Mouse (Mus musculus): ENCODE results near the gene Gm20431. TPM values are rescaled to one million over a fixed set of nuclear protein-coding genes. Genes with fewer than 3 reads are reported as not detected.

Gm20431 gene
- total RNA-seq, 2 experiments from 2014 or later: 11.6 to 15.2 TPM

DNA sequence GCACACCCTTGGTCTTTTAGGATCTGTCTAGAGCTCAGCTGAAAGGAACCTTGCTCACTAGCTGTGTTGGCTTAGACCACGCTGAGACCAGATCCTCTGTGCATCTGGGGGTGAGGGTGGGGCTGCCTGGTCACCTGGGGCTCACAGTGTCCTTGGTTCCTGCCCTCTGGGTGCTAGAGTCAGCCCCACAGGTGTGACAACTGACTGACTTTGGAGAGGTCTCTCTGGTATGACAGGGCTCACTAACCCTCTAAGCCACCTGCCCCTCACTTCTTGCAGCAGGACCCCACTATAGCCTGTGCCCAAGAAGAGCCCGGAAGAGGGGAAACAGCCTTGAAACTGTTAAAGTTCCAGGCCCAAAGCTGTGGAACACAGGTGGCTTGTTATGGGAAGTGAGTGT is 58.9 kb downstream of the Gm20431 start:
- no peak for DNase-seq (ENCODE audit: low spot score in 2 of 2)

GRCm38 (mm10) chr2:167600481-167600995 is 60.8 kb downstream of the Gm20431 start:
- DNase-seq (ENCODE audit: low spot score in 2 of 2): no peak

DNA sequence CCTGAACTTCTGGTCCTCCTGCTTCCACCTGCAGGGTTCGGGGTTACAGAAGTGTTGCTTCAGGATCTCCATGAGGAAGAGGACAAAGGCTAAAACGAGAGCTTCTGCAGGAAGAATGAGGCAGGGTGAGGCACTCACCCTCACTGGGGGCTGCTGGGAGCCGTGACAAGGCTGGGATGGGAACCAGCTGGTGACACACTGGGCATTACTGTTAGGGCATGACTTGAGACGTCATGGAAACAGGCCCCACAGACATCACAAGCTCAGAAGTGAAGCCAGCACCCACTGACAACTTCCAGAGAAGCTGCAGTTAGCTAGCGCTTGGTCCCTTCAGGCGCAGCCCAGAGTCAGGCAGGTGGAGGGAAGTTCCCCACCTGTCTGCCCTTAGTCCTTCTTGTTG is 61.4 kb downstream of the Gm20431 start:
- DNase-seq (ENCODE audit: low spot score in 2 of 2): no peak

DNA sequence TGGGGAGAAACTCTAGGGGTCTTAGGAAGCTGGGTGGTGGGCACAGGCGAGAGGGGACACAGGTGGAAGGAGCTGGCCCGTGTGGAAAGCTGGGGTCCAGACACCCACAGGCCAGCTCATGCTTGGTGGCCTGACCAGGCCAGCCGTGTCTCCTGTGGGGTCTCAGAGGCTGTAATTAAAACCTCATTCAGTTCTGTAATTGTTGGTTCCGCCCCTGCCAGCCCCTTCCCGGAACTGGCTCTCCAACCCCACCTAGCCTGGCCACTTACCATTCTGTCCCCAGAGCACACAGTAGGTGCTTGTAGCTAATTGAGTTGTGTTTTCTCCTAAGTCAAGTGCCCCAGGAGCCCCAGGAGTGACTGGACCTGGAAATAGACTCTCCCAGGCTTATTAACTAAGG is 62.1 kb downstream of the Gm20431 start:
- no peak for DNase-seq (ENCODE audit: low spot score in 2 of 2)

GRCm38 (mm10) chr2:167597492-167598186 is 63.7 kb downstream of the Gm20431 start:
- no peak for DNase-seq (ENCODE audit: low spot score in 2 of 2)

DNA sequence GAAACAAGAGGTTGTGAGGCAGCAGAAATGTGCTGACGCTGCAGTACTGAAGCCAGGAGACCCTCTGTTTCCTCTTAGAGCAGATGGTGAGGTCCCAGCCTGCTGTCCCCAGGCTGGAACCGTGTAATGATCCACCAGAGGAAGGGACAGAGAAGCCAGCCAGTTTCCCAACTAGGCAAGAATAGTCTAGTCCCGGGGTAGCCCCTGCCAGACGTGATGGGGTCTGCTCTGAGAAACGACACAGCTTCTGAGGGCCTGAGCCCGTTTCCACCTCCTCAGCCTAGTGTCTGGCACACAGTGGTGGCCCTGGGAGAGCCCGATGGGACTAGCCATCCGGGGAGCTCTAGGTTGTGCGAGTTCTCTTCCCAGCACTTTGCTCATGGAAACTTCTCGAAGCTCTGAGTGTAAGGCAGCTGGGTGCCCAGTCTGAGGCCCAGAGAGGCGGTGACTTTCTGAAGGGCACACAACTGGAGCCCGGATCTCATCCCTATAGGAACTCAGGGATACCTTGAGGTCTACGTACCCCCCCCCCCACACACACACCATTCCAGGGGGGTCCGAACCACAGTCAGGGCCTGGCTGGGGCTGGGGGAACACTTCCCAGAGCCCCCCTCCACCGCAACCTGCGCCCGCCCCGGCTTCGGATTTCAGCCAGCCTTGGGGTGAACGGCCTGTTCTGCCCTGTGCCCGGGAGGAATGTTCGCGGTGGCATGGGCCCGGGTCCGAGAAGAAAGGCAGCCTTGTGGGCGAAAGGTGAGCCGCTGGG is 64.4 kb downstream of the Gm20431 start:
- DNase-seq (ENCODE audit: low spot score in 2 of 2): no peak

GRCm38 (mm10) chr2:167596262-167596661 is 65.0 kb downstream of the Gm20431 start:
- no peak for DNase-seq (ENCODE audit: low spot score in 2 of 2)

DNA sequence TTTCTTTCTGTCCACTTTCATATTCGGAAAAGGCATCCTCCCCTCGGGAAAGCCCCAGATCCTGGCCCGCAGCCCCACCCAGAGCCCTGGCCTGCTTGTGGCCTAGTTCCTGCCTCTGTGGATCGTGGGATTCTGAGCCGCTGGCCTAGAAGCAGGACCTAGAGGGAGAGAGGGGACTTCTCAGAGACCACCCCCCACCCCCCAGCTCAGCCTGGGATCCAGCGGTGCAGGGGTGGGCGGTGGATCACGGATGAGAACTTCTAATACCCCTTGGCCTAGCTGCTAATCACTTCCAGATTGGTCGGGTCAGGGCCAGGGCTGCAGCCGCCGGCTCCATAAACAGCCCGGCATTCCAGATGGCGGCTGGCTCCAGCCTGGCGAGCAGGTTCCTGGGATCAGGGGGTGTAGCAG is 65.5 kb downstream of the Gm20431 start:
- DNase-seq (ENCODE audit: low spot score in 2 of 2): no peak

DNA sequence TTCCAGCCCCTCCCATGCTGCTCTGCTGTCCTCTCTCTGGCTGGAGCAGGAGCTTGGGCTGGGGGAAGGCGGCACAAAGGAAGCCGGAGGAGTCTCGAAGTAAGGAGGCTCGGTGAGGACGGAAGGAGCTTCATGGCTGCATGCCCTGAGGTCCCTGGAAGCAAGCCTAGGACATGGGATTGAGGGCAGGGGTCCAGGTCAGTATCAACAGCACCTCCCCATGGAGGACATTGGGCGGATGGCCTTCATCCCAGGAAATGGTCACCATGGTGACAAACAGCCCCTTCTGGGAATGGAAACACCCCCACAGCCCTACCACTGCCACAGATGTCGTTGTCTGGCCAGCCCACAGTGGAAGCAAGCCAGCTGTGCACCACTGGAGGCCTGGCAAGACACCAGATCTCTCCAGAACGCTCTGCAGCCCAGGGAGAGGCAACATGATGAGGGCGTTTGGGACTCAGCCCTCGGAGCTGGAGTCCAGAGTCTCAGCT is 66.8 kb downstream of the Gm20431 start:
- peak; percentile 56 to 68 for DNase-seq (ENCODE audit: low spot score in 2 of 2)

DNA sequence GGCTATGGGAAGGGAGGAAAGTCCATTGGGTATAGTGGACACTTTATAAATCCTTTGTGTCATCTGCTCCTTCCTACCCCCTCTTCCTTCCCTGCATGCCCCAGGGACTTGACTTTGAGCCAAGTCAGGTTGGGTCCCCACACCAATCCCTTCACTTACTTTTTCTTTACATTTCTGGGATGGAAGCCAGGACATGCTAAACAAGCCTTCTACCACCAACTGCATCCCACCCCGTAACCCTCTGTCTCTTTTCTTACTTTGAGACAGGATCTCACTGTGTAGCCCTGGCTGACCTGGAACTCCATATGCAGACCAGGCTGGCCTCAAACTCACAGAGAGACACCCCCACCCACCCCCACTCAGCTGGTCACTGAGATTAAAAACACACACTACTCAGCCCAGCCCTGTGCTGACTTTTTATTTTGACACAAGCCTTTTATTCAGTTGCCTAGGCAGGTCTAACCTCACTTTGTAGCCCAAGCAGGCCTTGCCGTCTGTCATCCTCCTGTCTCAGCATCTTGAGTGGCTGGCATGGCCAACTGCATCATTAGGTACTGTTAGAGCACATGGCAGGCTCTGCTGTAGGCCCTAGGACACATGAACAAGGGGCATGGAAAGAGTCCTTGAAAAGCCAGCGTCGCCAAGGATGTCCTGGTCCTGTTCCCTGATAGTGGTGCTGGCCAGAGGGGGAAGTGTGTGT is 67.6 kb downstream of the Gm20431 start:
- no peak for DNase-seq (ENCODE audit: low spot score in 2 of 2)

DNA sequence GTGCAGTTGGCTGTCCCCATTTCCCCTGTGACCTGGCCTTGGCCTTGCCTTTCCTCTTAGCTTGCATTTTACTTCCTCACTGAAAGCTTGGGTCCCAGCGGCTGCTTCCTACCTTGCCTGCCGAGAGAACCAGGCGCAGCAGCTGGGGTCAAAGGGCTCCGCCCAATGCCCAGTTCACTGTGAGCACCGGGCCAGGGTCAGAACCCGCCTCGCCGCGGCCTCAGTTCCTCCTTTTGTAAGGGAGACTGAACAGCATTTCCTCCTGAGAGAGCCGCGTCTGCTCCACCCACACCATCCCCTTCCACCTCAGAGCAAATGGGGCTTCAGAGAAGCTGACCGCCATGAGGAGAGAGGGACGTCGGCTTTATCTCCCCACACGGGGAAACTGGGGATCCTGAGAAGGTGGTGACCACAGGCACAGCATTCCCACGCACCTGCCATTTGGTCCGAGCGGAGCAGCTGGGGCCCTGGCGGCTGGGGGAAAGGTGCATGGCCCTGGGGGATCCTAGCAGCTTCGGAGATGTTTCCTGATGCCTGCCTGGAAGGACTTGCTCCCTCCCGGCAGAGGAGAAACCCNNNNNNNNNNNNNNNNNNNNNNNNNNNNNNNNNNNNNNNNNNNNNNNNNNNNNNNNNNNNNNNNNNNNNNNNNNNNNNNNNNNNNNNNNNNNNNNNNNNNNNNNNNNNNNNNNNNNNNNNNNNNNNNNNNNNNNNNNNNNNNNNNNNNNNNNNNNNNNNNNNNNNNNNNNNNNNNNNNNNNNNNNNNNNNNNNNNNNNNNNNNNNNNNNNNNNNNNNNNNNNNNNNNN is 72.3 kb downstream of the Gm20431 start:
- peak in 1 of 2 experiments; percentile 48 for DNase-seq (ENCODE audit: low spot score in 2 of 2)

DNA sequence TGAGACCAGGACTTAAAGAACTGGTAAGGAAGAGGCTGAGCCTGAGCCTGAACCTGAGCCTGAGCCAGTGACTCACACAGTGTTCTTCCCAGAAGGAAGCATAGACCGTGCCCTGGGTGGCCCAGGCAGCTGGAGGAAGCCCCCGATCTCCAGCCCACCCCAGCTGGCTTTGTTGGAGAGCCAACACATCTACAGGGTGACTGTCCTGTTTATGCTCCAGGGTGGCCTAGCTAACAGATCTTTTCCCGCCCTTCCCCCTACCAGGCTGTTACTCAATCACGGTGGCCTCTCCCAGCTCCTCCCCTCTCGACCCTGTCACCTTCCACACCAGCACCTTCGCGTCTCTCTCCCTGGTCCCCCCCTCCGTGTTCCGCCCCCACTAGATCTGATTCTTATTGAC is 74.3 kb downstream of the Gm20431 start:
- no peak for DNase-seq (ENCODE audit: low spot score in 2 of 2)

- DNase-seq (ENCODE audit: low spot score in 2 of 2): no peak
Observed at GRCm38 (mm10) chr2:167586041-167586440, 75.3 kb downstream of the Gm20431 start.

DNA sequence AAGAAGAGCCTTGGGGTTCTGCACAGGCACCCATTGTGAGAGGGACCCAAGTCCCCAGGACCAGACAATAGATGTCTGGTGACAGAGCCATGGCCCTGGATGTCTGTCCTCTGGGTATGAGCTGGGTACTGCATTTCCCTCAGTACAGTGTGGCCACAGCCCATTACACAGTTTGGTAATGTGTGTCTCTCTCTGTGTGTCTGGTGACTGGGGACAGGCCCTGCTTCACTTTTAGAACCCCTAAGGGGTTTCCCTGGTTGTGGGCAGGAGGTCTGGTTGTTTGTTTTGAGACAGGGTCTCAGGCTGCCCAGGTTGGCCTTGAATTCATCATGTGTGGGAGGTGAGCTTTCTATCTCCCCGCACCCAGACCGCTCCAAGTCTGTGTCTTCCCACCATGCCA is 76.0 kb downstream of the Gm20431 start:
- no peak for DNase-seq (ENCODE audit: low spot score in 2 of 2)

- DNase-seq (ENCODE audit: low spot score in 2 of 2): no peak
Observed at GRCm38 (mm10) chr2:167583161-167583952, 77.9 kb downstream of the Gm20431 start.

GRCm38 (mm10) chr2:167578521-167578920 is 82.8 kb downstream of the Gm20431 start:
- DNase-seq (ENCODE audit: low spot score in 2 of 2): no peak

DNA sequence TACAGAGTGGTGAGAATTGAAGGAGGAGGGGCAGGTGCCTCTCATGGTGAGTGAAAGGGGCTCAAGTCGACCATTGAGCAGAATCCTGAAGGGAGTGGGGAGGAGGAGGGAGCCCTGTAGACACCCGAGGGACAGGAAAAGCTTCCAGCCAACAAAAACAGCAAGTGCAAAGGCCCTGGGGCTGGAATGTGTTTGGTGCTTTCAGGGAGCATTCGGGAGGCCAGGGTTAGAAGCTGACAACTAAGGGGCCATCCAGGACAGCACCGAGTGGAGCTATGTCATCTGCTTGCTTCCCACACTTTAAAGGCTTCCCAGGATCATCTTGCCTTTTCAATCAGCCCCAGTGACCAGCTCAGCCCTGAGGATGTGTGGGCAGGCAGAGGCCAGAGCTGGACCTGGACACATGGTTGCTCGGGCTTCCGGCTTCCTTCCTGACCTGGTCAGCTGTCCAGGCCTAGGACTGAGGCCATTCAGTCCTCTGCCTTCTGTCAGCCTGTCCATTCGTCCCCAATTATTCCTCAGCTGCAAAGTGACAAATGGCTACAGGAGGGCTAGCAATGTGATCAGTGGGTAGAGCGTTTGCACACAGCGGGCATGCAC is 84.0 kb downstream of the Gm20431 start:
- no peak for DNase-seq (ENCODE audit: low spot score in 2 of 2)

DNA sequence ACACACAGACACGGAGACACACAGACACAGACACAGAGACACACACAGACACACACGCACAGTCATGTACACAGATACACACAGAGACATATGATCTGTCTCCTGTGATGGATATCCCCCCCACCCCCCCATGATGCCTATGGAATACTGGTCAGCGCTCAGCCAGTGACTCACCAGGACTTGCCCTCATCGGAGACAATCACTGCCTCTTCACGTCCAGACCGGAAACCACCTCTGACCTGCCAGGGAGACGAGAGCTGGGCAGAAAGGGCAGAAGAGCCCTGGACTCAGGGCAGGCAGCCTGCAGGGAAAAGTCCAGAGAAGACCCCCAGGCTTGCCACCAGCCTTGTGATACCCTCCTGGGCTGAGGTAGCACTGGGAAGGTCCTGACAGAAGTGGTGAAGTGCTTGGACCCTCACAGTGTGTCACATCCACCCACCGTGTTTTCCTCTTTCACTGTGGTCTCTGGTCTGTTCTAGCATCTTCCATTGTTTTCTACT is 85.1 kb downstream of the Gm20431 start:
- no peak for DNase-seq (ENCODE audit: low spot score in 2 of 2)

DNA sequence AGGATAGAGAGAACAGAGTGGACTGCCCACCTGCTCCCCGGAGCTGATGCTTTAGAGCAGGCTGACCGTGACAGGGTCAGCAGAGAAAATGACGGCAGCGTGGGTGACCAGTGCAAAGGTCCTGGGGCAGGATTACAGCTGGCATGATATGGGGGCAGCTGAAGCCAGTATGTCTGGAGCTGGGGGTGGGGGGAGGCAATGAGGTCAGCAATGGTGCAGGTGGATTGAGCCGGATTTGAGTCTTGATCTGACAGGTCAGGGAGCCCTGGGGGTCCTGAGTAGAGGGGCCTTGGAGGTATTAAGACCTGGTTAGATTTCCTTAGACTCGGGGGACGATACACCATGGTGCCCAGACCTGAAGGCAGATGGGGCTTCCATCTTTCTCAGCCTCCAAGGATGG is 85.7 kb downstream of the Gm20431 start:
- DNase-seq (ENCODE audit: low spot score in 2 of 2): no peak
